Mouse (Mus musculus): ENCODE results near the gene Gas2. TPM values are rescaled to one million over a fixed set of nuclear protein-coding genes. Genes with fewer than 3 reads are reported as not detected.

The Gas2 gene
- polyA plus RNA-seq, 1 experiment from 2014 or later, result 19.7 TPM

DNA sequence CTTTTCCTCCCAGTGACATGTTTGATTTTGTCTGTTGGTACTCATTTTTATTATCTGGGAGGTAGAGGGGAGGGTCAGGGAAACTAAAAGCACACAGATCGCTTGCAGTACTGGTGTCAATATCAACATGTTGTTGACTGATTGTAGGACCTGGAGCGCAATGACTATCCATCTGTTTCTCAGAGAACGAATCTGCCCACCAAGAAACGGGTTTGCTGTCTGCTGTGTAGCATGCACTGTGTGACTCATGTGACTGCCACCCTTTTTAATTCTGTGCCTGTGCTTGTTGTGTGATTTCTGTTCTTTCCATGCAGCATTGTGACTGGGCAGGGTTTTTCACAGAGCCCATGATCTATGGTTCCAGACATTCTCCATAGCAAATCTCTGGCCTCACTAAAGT lies 69.4 kb downstream of the Gas2 start:
- Histone ChIP-seq H3K9ac (replicated peaks) (no peak overlapping the region), H3K9me3 (no peaks in the 10 kb centered on the region), H3K4me2 (replicated peaks) (no peak overlapping the region), H3K4me1 (peaks cover 8% of the 10 kb centered on the region; the same call in 1 of the 2 replicates), H3K36me3 (no peaks in the 10 kb centered on the region), H3K4me3 (no peak overlapping the region), H3K27ac (replicated peaks) (no peak overlapping the region), H3K27me3 (no peaks in the 10 kb centered on the region)
- 71% methylated on average over 4 of the region's 4 CpGs for WGBS
- ATAC-seq (replicated peaks), result 0 out of 2 replicates have a peak, but pooled peaks have one; percentile 39

DNA sequence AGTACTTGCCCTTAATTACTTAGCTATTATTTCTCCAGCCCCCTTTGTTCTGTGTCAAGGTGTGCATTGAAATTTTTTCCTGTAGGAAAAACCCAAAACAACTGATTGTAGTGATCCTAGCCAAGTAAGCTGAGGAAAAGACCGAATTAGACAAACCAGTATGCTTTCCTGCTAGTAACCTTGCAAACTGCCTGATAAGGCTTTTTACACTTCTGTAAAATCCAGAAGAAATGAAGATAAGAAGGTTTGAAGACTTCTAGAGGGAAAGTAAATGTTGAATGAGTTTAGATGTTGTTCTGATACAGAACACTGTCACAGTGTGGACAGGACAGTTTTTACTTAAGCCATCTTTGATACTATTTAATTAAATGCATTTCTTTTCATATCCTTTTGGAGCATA lies 75.5 kb downstream of the Gas2 start:
- ATAC-seq (replicated peaks), result no peak
- no peaks in the 10 kb centered on the region for H3K4me1 ChIP-seq
- H3K9ac ChIP-seq (replicated peaks), result no peak overlapping the region
- no peak overlapping the region for H3K4me2 ChIP-seq (replicated peaks)
- no peaks in the 10 kb centered on the region for H3K27me3 ChIP-seq
- H3K36me3 ChIP-seq, result no peaks in the 10 kb centered on the region
- no peak overlapping the region for H3K4me3 ChIP-seq
- WGBS, result 89% methylated on average over 1 of the region's 1 CpGs
- no peak overlapping the region for H3K27ac ChIP-seq (replicated peaks)
- no peaks in the 10 kb centered on the region for H3K9me3 ChIP-seq

GRCm38 (mm10) chr7:51940461-51940860 lies 78.6 kb downstream of the Gas2 start:
- ATAC-seq (replicated peaks), result no peak
- 52% methylated on average over 2 of the region's 2 CpGs for WGBS

DNA sequence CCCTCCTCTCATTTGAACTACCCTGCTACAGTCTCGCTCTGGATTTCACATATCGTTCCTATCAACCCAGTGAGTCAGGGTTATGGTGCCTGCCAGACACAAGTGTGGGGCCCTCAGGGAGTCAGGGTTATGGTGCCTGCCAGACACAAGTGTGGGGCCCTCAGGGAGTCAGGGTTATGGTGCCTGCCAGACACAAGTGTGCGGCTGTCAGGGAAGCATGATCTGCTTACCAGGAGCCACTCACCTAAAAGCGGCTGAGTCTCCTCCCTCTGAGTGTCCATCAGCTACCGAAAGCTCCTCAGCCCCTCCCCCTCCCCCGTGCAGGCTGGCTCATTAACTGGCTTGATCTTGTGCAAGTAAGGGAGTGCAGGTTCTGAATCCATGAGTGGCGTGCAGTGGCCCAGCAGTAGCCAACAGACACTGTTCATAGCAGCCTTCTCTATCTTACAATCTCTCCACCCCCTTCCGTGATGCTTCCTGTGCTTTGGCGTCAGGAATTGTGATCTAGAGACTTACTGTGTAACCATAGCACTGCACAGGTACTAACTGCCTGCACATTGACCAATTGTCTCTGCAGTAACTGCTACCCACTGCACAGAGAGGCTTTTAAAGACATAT lies 93.7 kb downstream of the Gas2 start:
- Histone ChIP-seq H3K27ac (replicated peaks) (no peak overlapping the region), H3K9ac (replicated peaks) (no peak overlapping the region), H3K36me3 (no peaks in the 10 kb centered on the region), H3K27me3 (no peaks in the 10 kb centered on the region), H3K4me2 (replicated peaks) (no peak overlapping the region), H3K4me1 (peaks cover 20% of the 10 kb centered on the region), H3K9me3 (no peaks in the 10 kb centered on the region), H3K4me3 (no peak overlapping the region)
- ATAC-seq (replicated peaks), result peak; percentile 69
- WGBS, result 36% methylated on average over 9 of the region's 9 CpGs

More at GRCm38 (mm10) chr7:51940461-51940860, 78.6 kb downstream of the Gas2 start:
- Histone ChIP-seq H3K4me1 (no peaks in the 10 kb centered on the region), H3K27me3 (no peaks in the 10 kb centered on the region), H3K27ac (replicated peaks) (no peak overlapping the region), H3K9me3 (no peaks in the 10 kb centered on the region), H3K4me3 (no peak overlapping the region), H3K9ac (replicated peaks) (no peak overlapping the region), H3K36me3 (no peaks in the 10 kb centered on the region), H3K4me2 (replicated peaks) (no peak overlapping the region)

- Histone ChIP-seq H3K4me2 (replicated peaks) (no peak overlapping the region), H3K9ac (replicated peaks) (no peak overlapping the region), H3K36me3 (no peaks in the 10 kb centered on the region), H3K9me3 (no peaks in the 10 kb centered on the region), H3K27ac (replicated peaks) (no peak overlapping the region), H3K27me3 (no peaks in the 10 kb centered on the region), H3K4me3 (no peak overlapping the region), H3K4me1 (peaks cover 27% of the 10 kb centered on the region)
- ATAC-seq (replicated peaks), result no peak
Measured at GRCm38 (mm10) chr7:51957766-51958165, 96.0 kb downstream of the Gas2 start.

DNA sequence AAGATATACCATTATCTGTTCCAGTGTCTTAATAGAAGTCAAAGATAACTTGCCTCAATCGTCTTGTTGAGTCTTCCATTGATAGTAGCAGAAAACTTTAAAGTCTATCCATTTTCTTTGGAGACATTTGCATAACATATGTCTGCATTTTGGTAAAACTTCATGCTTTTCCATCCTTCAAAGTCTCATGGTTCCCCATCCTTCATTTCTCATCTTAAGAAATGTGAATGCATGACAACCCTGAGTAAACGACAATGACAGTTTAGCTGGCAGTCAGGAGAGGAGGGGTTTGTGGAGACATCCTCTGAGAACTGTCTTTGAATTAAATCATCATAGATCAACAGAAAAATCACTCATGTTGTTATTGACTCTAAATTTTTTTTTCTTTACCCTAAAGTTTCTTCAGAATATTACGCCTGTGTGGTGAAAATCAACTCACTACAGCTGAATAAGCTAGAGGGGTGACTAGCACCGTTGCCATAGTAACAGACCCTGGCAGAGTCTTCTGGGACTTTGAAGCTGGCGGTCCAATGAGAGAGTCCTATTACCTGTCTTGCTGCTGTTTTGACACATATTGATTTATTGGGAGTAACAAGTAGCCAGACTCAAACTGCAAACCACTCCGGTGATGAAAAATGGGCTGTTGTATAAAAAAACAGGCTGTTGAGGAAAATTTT lies 99.0 kb downstream of the Gas2 start:
- H3K36me3 ChIP-seq, result no peaks in the 10 kb centered on the region
- H3K4me1 ChIP-seq, result peaks cover 11% of the 10 kb centered on the region
- no peaks in the 10 kb centered on the region for H3K9me3 ChIP-seq
- H3K9ac ChIP-seq (replicated peaks), result no peak overlapping the region
- H3K27me3 ChIP-seq, result no peaks in the 10 kb centered on the region
- H3K4me2 ChIP-seq (replicated peaks), result no peak overlapping the region
- peak; percentile 75 for ATAC-seq (replicated peaks)
- no peak overlapping the region for H3K27ac ChIP-seq (replicated peaks)
- 47% methylated on average over 6 of the region's 6 CpGs for WGBS
- H3K4me3 ChIP-seq, result no peak overlapping the region

- 33% methylated on average over 10 of the region's 10 CpGs for WGBS
- no peak overlapping the region for H3K27ac ChIP-seq (replicated peaks)
Measured at GRCm38 (mm10) chr7:51962219-51962952, 100.6 kb downstream of the Gas2 start.

GRCm38 (mm10) chr7:51964681-51965080 lies 102.9 kb downstream of the Gas2 start:
- Histone ChIP-seq H3K4me2 (replicated peaks) (no peak overlapping the region), H3K4me1 (peaks cover 10% of the 10 kb centered on the region), H3K9me3 (no peaks in the 10 kb centered on the region), H3K4me3 (no peak overlapping the region), H3K27me3 (no peaks in the 10 kb centered on the region), H3K9ac (replicated peaks) (no peak overlapping the region), H3K36me3 (no peaks in the 10 kb centered on the region), H3K27ac (replicated peaks) (no peak overlapping the region)
- 95% methylated on average over 7 of the region's 7 CpGs for WGBS
- no peak for ATAC-seq (replicated peaks)

More at GRCm38 (mm10) chr7:51962219-51962952, 100.6 kb downstream of the Gas2 start:
- peak; percentile 67 for ATAC-seq (replicated peaks)
- Histone ChIP-seq H3K4me1 (peaks cover 10% of the 10 kb centered on the region), H3K27me3 (no peaks in the 10 kb centered on the region), H3K4me2 (replicated peaks) (no peak overlapping the region), H3K9me3 (no peaks in the 10 kb centered on the region), H3K9ac (replicated peaks) (no peak overlapping the region), H3K36me3 (no peaks in the 10 kb centered on the region), H3K4me3 (no peak overlapping the region)

DNA sequence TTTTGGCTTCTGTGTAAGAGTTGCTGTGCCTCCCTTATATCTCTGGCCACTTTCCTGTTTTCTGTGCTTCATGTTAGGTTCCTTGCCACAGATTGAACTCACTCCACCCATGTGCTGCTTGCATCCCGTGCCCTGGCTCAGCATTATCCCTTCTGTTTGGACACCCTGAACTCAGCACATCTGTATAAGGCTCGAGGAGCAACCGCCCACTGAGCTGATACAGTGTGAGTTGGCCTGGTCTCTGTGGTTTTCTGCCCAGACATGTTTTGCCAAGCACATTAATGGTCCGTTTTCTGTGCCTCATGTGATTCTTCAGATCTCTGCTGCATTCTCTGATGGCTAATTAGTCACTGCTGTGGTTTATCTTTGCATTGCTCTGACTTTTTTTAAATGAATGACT lies 105.8 kb downstream of the Gas2 start:
- no peak overlapping the region for H3K4me3 ChIP-seq
- no peak overlapping the region for H3K4me2 ChIP-seq (replicated peaks)
- WGBS, result 80% methylated on average over 4 of the region's 4 CpGs
- no peaks in the 10 kb centered on the region for H3K27me3 ChIP-seq
- H3K27ac ChIP-seq (replicated peaks), result no peak overlapping the region
- ATAC-seq (replicated peaks), result no peak
- H3K4me1 ChIP-seq, result 0 out of 2 replicates have a peak, but pooled peaks cover 4% of the 10 kb centered on the region
- no peak overlapping the region for H3K9ac ChIP-seq (replicated peaks)
- no peaks in the 10 kb centered on the region for H3K36me3 ChIP-seq
- H3K9me3 ChIP-seq, result no peaks in the 10 kb centered on the region

- H3K4me2 ChIP-seq (replicated peaks), result no peak overlapping the region
- H3K4me3 ChIP-seq, result no peak overlapping the region
- no peak overlapping the region for H3K27ac ChIP-seq (replicated peaks)
- no peaks in the 10 kb centered on the region for H3K9me3 ChIP-seq
- ATAC-seq (replicated peaks), result no peak
- no peaks in the 10 kb centered on the region for H3K27me3 ChIP-seq
- H3K36me3 ChIP-seq, result no peaks in the 10 kb centered on the region
- H3K4me1 ChIP-seq, result 0 out of 2 replicates have a peak, but pooled peaks cover 10% of the 10 kb centered on the region
- no peak overlapping the region for H3K9ac ChIP-seq (replicated peaks)
Measured at GRCm38 (mm10) chr7:51969379-51969778, 107.6 kb downstream of the Gas2 start.

DNA sequence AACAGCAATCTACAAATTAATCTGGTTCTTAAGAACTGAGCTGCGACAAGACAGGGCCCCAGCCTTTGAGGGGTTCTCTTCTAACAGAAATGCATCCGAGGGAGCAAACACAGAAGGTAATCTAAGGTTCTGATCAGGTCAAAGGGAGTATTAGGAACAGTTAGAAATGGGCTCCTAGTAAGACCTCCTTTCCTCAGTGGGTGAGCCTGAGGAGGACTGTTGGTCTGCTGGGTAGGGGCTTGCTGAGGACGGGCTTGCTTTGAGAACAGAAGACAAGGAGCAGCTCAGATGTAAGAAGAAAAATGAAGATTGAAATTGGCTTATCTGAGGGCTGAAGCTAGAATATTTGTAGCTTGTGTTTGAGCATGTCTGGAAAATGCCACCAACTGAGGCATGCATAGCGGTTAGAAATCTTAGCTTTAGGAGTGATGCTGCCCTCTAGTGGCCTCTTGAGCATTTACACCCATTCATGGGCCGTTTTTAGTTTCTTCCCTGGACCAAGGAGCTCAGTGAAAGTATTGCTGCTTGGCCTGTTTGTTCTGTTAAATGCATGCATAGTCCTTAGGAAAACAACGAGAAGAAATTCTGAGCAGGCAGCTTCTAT lies 110.5 kb downstream of the Gas2 start:
- Histone ChIP-seq H3K4me2 (replicated peaks) (no peak overlapping the region), H3K36me3 (no peaks in the 10 kb centered on the region), H3K9ac (replicated peaks) (no peak overlapping the region; the same call in 1 of the 2 replicates), H3K4me3 (no peak overlapping the region), H3K27me3 (no peaks in the 10 kb centered on the region), H3K27ac (replicated peaks) (no peak overlapping the region), H3K4me1 (peaks cover 20% of the 10 kb centered on the region; the same call in 1 of the 2 replicates), H3K9me3 (no peaks in the 10 kb centered on the region)
- 29% methylated on average over 6 of the region's 6 CpGs for WGBS
- peak; percentile 67 for ATAC-seq (replicated peaks)

DNA sequence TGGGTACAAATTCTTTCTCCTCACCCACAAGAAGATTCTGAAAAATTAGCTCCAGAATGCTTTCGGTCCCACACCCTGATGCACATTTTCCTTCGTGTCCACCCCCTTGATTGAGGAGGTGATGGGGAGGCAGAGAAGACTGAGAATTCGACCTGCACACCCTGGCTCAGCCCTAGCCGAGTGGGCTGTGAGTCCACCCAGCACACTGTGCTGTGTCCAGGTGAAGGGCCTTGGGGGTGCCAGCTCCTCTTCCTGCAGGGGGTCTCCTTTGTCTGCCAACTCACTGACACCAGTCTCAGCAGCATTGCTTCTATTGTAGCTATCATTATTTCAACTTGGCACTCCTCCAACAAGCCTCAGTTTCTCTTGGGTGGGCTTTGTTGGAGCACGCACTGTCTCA lies 111.3 kb downstream of the Gas2 start:
- no peak overlapping the region for H3K4me2 ChIP-seq (replicated peaks)
- H3K36me3 ChIP-seq, result no peaks in the 10 kb centered on the region
- H3K9me3 ChIP-seq, result no peaks in the 10 kb centered on the region
- ATAC-seq (replicated peaks), result 0 out of 2 replicates have a peak, but pooled peaks have one; percentile 27
- peaks cover 20% of the 10 kb centered on the region; the same call in 1 of the 2 replicates for H3K4me1 ChIP-seq
- WGBS, result 58% methylated on average over 5 of the region's 5 CpGs
- H3K27ac ChIP-seq (replicated peaks), result no peak overlapping the region
- H3K27me3 ChIP-seq, result no peaks in the 10 kb centered on the region
- H3K4me3 ChIP-seq, result no peak overlapping the region
- H3K9ac ChIP-seq (replicated peaks), result no peak overlapping the region

Data from forebrain, embryonic 15.5 days (tissue).